Mouse (Mus musculus): ENCODE data around the gene Cfc1.

DNA sequence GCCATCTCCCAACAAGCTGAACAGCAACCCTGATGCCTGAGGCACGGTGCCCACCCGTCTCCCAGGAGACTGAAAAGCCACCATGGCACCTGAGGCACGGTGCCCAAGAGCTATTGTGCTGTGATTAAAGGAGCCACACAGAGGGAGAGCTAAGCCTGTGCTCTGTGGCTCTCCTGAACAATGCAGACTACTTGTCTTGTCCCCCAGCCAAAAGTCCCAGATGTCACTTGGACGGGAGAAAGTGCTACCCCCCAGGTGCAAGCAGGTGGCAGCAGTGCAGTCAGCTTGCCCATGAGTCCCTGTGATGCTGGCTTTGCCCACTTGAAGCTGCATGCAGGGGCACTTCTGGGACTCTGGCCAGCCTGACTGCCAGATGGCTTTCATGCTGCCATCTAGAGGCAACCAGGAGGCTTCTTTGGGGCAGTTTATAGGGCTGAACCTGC, 48.4 kb downstream of the Cfc1 start:
- TF ChIP-seq ZC3H11A (IDR thresholded peaks at IDR 0.05; ENCODE audit: borderline replicate concordance, low read depth, low read length) (no peak), HCFC1 (IDR thresholded peaks at IDR 0.05; ENCODE audit: borderline replicate concordance, insufficient read depth, low read length) (no peak), CHD2 (IDR thresholded peaks at IDR 0.05; ENCODE audit: low read depth, low read length) (no peak)
